Comparison of ENCODE assay signal across 19 mouse cellular contexts in the genomic region with DNA sequence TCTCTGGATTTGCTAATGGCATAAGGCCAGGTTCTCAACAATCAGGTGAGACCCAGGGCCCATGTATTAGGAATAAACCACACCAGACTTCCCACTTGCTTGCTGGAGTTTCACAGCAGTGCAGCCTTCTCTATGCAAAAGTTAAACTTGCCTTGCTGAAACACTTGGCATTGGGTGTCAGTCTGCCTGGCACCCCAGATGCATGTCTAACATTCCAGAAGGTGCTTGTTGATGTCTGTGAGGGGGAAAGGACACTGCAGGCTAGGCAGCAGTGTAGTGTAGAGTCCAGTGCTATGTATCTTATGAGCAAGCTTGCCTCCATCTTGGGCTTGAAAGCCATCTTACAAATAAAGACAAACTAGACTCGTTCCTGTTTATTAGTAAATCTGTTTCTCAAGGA. TPM values are rescaled to one million over a fixed set of nuclear protein-coding genes. Genes with fewer than 3 reads are reported as not detected.
DNase-seq lines count a peak whose midpoint lies in the region; ATAC-seq and TF ChIP-seq lines count a peak whose summit lies in the region.
"Had no signal": no experiment of that assay in that cellular context is flagged by ENCODE, and none has a peak within 500 bp of the region (broad histone marks: within the 10 kb centered on the region; RNA-seq: fewer than 3 reads in every experiment).

No protein-coding gene starts in this region.

- H3K36me3 ChIP-seq in lung, postnatal 0 days (ENCODE audit: insufficient read depth, low read length) = no peaks in the 10 kb centered on the region

- H3K4me1 ChIP-seq in lung, postnatal 0 days (ENCODE audit: insufficient read depth, low read depth, low read length) = no peaks in the 10 kb centered on the region
- no peaks in the 10 kb centered on the region for H3K4me1 ChIP-seq in lung, adult 2 months (ENCODE audit: control insufficient read depth, insufficient read depth, low read length)
- H3K4me1 ChIP-seq: forebrain, embryonic 13.5 days; hindbrain, embryonic 13.5 days had no signal

- TF ChIP-seq POLR2A in lung, adult 2 months (IDR thresholded peaks at IDR 0.05; ENCODE audit: borderline replicate concordance, extremely low read depth, low read depth, low read length) = no peak

- 79% methylated on average over 1 of the region's 1 CpGs for WGBS in lung, postnatal 0 days
- WGBS in lung, adult 2 months = 82% methylated on average over 1 of the region's 1 CpGs

- no peaks in the 10 kb centered on the region for H3K9me3 ChIP-seq in lung, postnatal 0 days (ENCODE audit: low read length)
- H3K9me3 ChIP-seq: embryonic facial prominence, embryonic 10.5 days; forebrain, embryonic 13.5 days; heart, embryonic 12.5 days; hindbrain, embryonic 13.5 days had no signal

- no peak overlapping the region for H3K4me3 ChIP-seq in lung, postnatal 0 days (ENCODE audit: low read depth, low read length)
- no peak overlapping the region for H3K4me3 ChIP-seq in lung, adult 2 months (replicated peaks; ENCODE audit: extremely low read depth, low read depth, low read length)
- H3K4me3 ChIP-seq: embryonic facial prominence, embryonic 10.5 days; forebrain, embryonic 13.5 days; heart, embryonic 12.5 days; hindbrain, embryonic 13.5 days had no signal

- H3K9ac ChIP-seq in lung, postnatal 0 days (replicated peaks; ENCODE audit: low read depth) = no peak overlapping the region
- H3K9ac ChIP-seq: forebrain, embryonic 13.5 days; forebrain, postnatal 0 days; heart, embryonic 12.5 days; hindbrain, embryonic 13.5 days had no signal

- no peak overlapping the region for H3K27ac ChIP-seq in lung, postnatal 0 days (ENCODE audit: low read length)
- H3K27ac ChIP-seq: embryonic facial prominence, embryonic 10.5 days; forebrain, embryonic 13.5 days; hindbrain, embryonic 13.5 days; hindbrain, postnatal 0 days had no signal

- peak; percentile 68; the same call in 1 of the 2 replicates for ATAC-seq in lung, postnatal 0 days
- ATAC-seq: forebrain, embryonic 13.5 days; forebrain, postnatal 0 days; hindbrain, postnatal 0 days had no signal

- no peak overlapping the region for H3K4me2 ChIP-seq in lung, postnatal 0 days (replicated peaks; ENCODE audit: low read depth, low read length)
- H3K4me2 ChIP-seq: forebrain, embryonic 13.5 days; heart, embryonic 12.5 days; hindbrain, embryonic 13.5 days had no signal

- no peaks in the 10 kb centered on the region for H3K27me3 ChIP-seq in lung, postnatal 0 days (replicated peaks; ENCODE audit: insufficient read depth, low read length)
- H3K27me3 ChIP-seq: CH12.LX; forebrain, embryonic 13.5 days; heart, embryonic 12.5 days; hindbrain, embryonic 13.5 days had no signal

- peak; percentile 49 for DNase-seq in gastrocnemius, postnatal 25 days
- no peak for DNase-seq in gastrocnemius, postnatal 4 days (ENCODE audit: low spot score in 2 of 2)
- peak; percentile 22 for DNase-seq in lung, postnatal 0 days (ENCODE audit: low spot score)
- DNase-seq in lung, adult 2 months = no peak
- peak; percentile 5 for DNase-seq in Muller cell, postnatal 12 days (ENCODE audit: inconsistent ontology term)
- DNase-seq in skeletal muscle tissue, adult 2 months (ENCODE audit: low read depth, low spot score) = peak; percentile 63
- DNase-seq: adrenal gland, adult 8-10 months; adrenal gland, postnatal 36 days; cerebellum, adult 2 months; cerebellum, postnatal 10 days; forebrain, postnatal 0 days; heart, adult 11 months had no signal

- TF ChIP-seq EP300 in lung, postnatal 0 days (IDR thresholded peaks at IDR 0.05) = no peak

- no peak for TF ChIP-seq CTCF in lung, postnatal 0 days (IDR thresholded peaks at IDR 0.05)
- TF ChIP-seq CTCF in lung, adult 2 months (IDR thresholded peaks at IDR 0.05; ENCODE audit: insufficient read depth, low read length) = no peak

RNA-seq across cellular contexts. Expression of a gene that starts 6.5 kb away (rescaled TPM):
- total RNA-seq in gastrocnemius, postnatal 25 days (2021) = 1 to 10 TPM; 6.2 to 9.6 TPM
- total RNA-seq in gastrocnemius, postnatal 4 days (2021) = 1 to 10 TPM; 1.5 to 1.8 TPM
- 0.14 and 0.27 TPM in 2 replicates for polyA plus RNA-seq in lung, postnatal 0 days (2015; fragmentation: Nextera tagmentation; extraction: Ambion mirVana)
- 1.3 TPM in 2 replicates for polyA plus RNA-seq in lung, adult 2 months (2012; rRNA removed)
- total RNA-seq: forebrain, postnatal 0 days; hematopoietic stem cell, adult 5-6 weeks had no signal
- polyA plus RNA-seq: embryonic facial prominence, embryonic 10.5 days; forebrain, postnatal 0 days had no signal

RNA-seq across cellular contexts. Expression of a gene that starts 25.1 kb away (rescaled TPM):
- 10 to 100 TPM; 42.6 to 45.9 TPM for total RNA-seq in gastrocnemius, postnatal 25 days (2021)
- 10 to 100 TPM; 59.7 to 65.8 TPM for total RNA-seq in gastrocnemius, postnatal 4 days (2021)
- 36.4 and 36.8 TPM in 2 replicates for polyA plus RNA-seq in lung, postnatal 0 days (2015; fragmentation: Nextera tagmentation; extraction: Ambion mirVana)
- polyA plus RNA-seq in lung, adult 2 months (2012; rRNA removed) = 14.9 and 17.9 TPM in 2 replicates

Comparison
In these comparisons a context has a peak if more than half of its experiments do, and no peak if none do; other contexts are left out.
1. DNase-seq: peak in gastrocnemius, postnatal 25 days (single experiment), lung, postnatal 0 days (single experiment), Muller cell, postnatal 12 days (single experiment) and skeletal muscle tissue, adult 2 months (single experiment); none in gastrocnemius, postnatal 4 days (0 of 2) and lung, adult 2 months (single experiment).